10 mouse cellular contexts compared by ENCODE assay signal in the genomic region with DNA sequence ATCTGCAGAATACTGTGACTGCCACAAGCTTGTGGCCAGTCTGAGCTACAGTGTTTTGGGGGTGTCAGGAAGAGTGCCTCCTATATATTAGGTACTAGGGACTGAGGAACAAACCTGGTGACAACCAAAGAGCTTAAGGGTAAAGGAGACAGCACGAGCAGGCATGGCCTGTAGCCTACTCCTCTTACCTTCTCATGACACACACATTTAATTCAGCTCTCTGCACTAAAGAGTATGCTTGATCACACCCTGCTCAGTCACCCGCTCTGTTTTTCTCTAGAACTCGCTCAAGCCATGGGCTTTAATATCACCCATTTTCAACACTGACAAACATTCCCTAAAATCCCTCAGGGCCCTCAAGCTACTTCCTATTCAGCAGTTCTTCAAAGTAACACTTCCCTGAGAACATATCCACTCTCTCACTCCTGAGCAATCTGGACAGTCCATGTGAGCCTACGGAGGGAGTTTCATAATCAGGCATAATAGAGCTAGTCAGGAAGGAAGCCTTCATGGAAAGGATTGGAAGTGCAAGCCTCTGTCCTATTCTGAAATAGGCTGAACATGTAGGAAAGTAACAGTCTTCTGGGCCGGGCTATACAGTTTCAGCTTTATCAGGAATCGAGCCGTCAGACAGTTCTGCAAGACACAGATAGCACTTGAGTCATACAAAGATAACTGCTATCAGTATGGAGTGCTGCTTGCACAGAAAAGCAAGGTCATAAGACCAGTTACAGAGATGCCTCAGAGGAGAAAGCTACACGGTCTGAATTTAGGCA.
DNase-seq lines count a peak whose midpoint lies in the region; ATAC-seq and TF ChIP-seq lines count a peak whose summit lies in the region.
"Had no signal": no experiment of that assay in that cellular context is flagged by ENCODE, and none has a peak within 500 bp of the region (broad histone marks: within the 10 kb centered on the region; RNA-seq: fewer than 3 reads in every experiment).

No protein-coding gene starts in this region.

- H3K4me3 ChIP-seq in lung, embryonic 15.5 days: no peak overlapping the region
- H3K4me3 ChIP-seq in liver, embryonic 13.5 days (replicated peaks): peak overlapping the region; percentile 21
- no peak overlapping the region for H3K4me3 ChIP-seq in stomach, postnatal 0 days (ENCODE audit: low read depth, low read length)
- H3K4me3 ChIP-seq in midbrain, embryonic 16.5 days (ENCODE audit: low read depth, low read length): no peak overlapping the region
- H3K4me3 ChIP-seq: embryonic facial prominence, embryonic 13.5 days had no signal

- no peak overlapping the region for H3K4me2 ChIP-seq in lung, embryonic 15.5 days
- peak overlapping the region; percentile 64 for H3K4me2 ChIP-seq in liver, embryonic 13.5 days
- H3K4me2 ChIP-seq in stomach, postnatal 0 days (replicated peaks; ENCODE audit: low read depth): no peak overlapping the region
- H3K4me2 ChIP-seq in midbrain, embryonic 16.5 days (ENCODE audit: low read length): no peak overlapping the region
- H3K4me2 ChIP-seq: embryonic facial prominence, embryonic 13.5 days had no signal

- H3K36me3 ChIP-seq in lung, embryonic 15.5 days: no peaks in the 10 kb centered on the region
- H3K36me3 ChIP-seq in liver, embryonic 13.5 days: no peaks in the 10 kb centered on the region
- H3K36me3 ChIP-seq in stomach, postnatal 0 days (ENCODE audit: control insufficient read depth, insufficient read depth, low read length): no peaks in the 10 kb centered on the region
- no peaks in the 10 kb centered on the region for H3K36me3 ChIP-seq in midbrain, embryonic 16.5 days (ENCODE audit: control insufficient read depth, insufficient read depth, low read length)

- H3K9ac ChIP-seq in lung, embryonic 15.5 days: no peak overlapping the region
- peak overlapping the region; percentile 75 for H3K9ac ChIP-seq in liver, embryonic 13.5 days
- no peak overlapping the region for H3K9ac ChIP-seq in stomach, postnatal 0 days (ENCODE audit: low read length)
- no peak overlapping the region for H3K9ac ChIP-seq in midbrain, embryonic 16.5 days (ENCODE audit: low read depth, low read length)
- H3K9ac ChIP-seq: embryonic facial prominence, embryonic 13.5 days had no signal

- H3K4me1 ChIP-seq in lung, embryonic 15.5 days: no peaks in the 10 kb centered on the region
- peaks cover 78% of the 10 kb centered on the region for H3K4me1 ChIP-seq in liver, embryonic 13.5 days (replicated peaks)
- no peaks in the 10 kb centered on the region for H3K4me1 ChIP-seq in stomach, postnatal 0 days (replicated peaks; ENCODE audit: control insufficient read depth, insufficient read depth)
- H3K4me1 ChIP-seq in midbrain, embryonic 16.5 days (ENCODE audit: control insufficient read depth, insufficient read depth, low read length): peaks cover 6% of the 10 kb centered on the region

- TF ChIP-seq CTCF in stomach, postnatal 0 days (IDR thresholded peaks at IDR 0.05; ENCODE audit: low read depth): no peak

- H3K27me3 ChIP-seq in lung, embryonic 15.5 days: no peaks in the 10 kb centered on the region
- H3K27me3 ChIP-seq in liver, embryonic 13.5 days: no peaks in the 10 kb centered on the region
- H3K27me3 ChIP-seq in stomach, postnatal 0 days (ENCODE audit: control insufficient read depth, insufficient read depth, low read length): no peaks in the 10 kb centered on the region
- no peaks in the 10 kb centered on the region for H3K27me3 ChIP-seq in midbrain, embryonic 16.5 days (ENCODE audit: control insufficient read depth, insufficient read depth, low read depth, low read length)
- H3K27me3 ChIP-seq: embryonic facial prominence, embryonic 13.5 days had no signal

- 63% methylated on average over 8 of the region's 8 CpGs for WGBS in lung, embryonic 15.5 days
- WGBS in liver, embryonic 13.5 days (ENCODE audit: insufficient replicate concordance): 19% methylated on average over 8 of the region's 8 CpGs
- 78% methylated on average over 8 of the region's 8 CpGs for WGBS in stomach, postnatal 0 days
- WGBS in midbrain, embryonic 16.5 days: 86% methylated on average over 8 of the region's 8 CpGs

- no peaks in the 10 kb centered on the region for H3K9me3 ChIP-seq in lung, embryonic 15.5 days
- H3K9me3 ChIP-seq in liver, embryonic 13.5 days (replicated peaks): no peaks in the 10 kb centered on the region
- H3K9me3 ChIP-seq in stomach, postnatal 0 days (ENCODE audit: control insufficient read depth, low read length): no peaks in the 10 kb centered on the region
- no peaks in the 10 kb centered on the region for H3K9me3 ChIP-seq in midbrain, embryonic 16.5 days (replicated peaks; ENCODE audit: control insufficient read depth, low read length, poor library complexity, severe bottlenecking)
- H3K9me3 ChIP-seq: embryonic facial prominence, embryonic 13.5 days had no signal

- no peak for TF ChIP-seq EP300 in stomach, postnatal 0 days (optimal IDR thresholded peaks at IDR 0.05)

- peak; percentile 69; the same call in 1 of the 2 replicates for ATAC-seq in lung, embryonic 15.5 days (ENCODE audit: borderline replicate concordance, extremely low read depth, low FRiP score, low TSS enrichment)
- ATAC-seq in liver, embryonic 13.5 days (ENCODE audit: low read depth): peak; percentile 98
- 0 out of 2 replicates have a peak, but pooled peaks have one; percentile 35 for ATAC-seq in stomach, postnatal 0 days (ENCODE audit: low FRiP score, low TSS enrichment)
- no peak for ATAC-seq in midbrain, embryonic 16.5 days

- DNase-seq in lung, postnatal 4 days: no peak
- DNase-seq in c-Kit-positive CD71-positive TER-119-positive erythroid progenitor cells, embryonic 14.5 days (ENCODE audit: low spot score): peak; percentile 92
- peak; percentile 82 for DNase-seq in liver, embryonic 13.5 days
- DNase-seq in stomach, postnatal 0 days (ENCODE audit: low spot score): no peak
- no peak for DNase-seq in adrenal gland, postnatal 25 days
- DNase-seq: cerebellum, adult 8-10 months; lung, adult 18-20 months had no signal

- H3K27ac ChIP-seq in lung, embryonic 15.5 days: no peak overlapping the region
- H3K27ac ChIP-seq in liver, embryonic 13.5 days: peak overlapping the region; percentile 98
- H3K27ac ChIP-seq in stomach, postnatal 0 days (replicated peaks): no peak overlapping the region
- no peak overlapping the region for H3K27ac ChIP-seq in midbrain, embryonic 16.5 days (ENCODE audit: low read length)
- H3K27ac ChIP-seq: embryonic facial prominence, embryonic 13.5 days had no signal

Comparison
In these comparisons a context has a peak if more than half of its experiments do, and no peak if none do; other contexts are left out.
1. DNase-seq: peak in c-Kit-positive CD71-positive TER-119-positive erythroid progenitor cells, embryonic 14.5 days (single experiment) and liver, embryonic 13.5 days (single experiment); none in lung, postnatal 4 days (0 of 2), stomach, postnatal 0 days (single experiment) and adrenal gland, postnatal 25 days (single experiment).